Mouse (Mus musculus) CH12.LX (cell line): Measurements from ENCODE around the gene Arhgap1. TPM values are rescaled to one million over a fixed set of nuclear protein-coding genes. Genes with fewer than 3 reads are reported as not detected.

Experiments used
- DNase-seq: peaks from one replicate; pipeline ENCODE4 v3.0.0-alpha.2; 2013; ENCODE audit errors: extremely low read depth
- H3K27ac ChIP-seq: 2 replicates; pipeline ENCODE4 v1.5.1; 2012; ENCODE audit warnings: low read depth, mild to moderate bottlenecking, control low read depth, moderate library complexity; ENCODE audit not compliant: insufficient read depth
- H3K27me3 ChIP-seq: replicated peaks from 2 replicates; pipeline ENCODE3; 2012; ENCODE audit warnings: inconsistent platforms
- H3K36me3 ChIP-seq, 2 experiments: replicated peaks in 1 of 2; 2 replicates each; pipeline versions ENCODE3 to v1.6.1; 2012; ENCODE audit warnings: inconsistent platforms in 1 of 2, low read length in 1 of 2, mild to moderate bottlenecking in 1 of 2, mixed read lengths in 1 of 2, moderate library complexity in 1 of 2; ENCODE audit not compliant: control insufficient read depth in 1 of 2, insufficient read depth in 1 of 2
- H3K4me1 ChIP-seq, 2 experiments: 2 replicates each; pipeline ENCODE4 v1.6.1; 2012; ENCODE audit warnings: inconsistent platforms in 1 of 2, moderate library complexity in 1 of 2; ENCODE audit not compliant: insufficient read depth in 2 of 2, control insufficient read depth in 1 of 2
- H3K4me2 ChIP-seq: 2 replicates; pipeline ENCODE4 v1.6.1; 2012; ENCODE audit warnings: low read depth, mild to moderate bottlenecking, control low read depth; ENCODE audit not compliant: poor library complexity, insufficient read depth, severe bottlenecking
- H3K4me3 ChIP-seq, 3 experiments: fragments of 150-350 bp in 1 of 3; sonication (generic) in 1 of 3; replicated peaks in 1 of 3; 2 replicates each; pipeline versions ENCODE3 to v1.5.1; 2011 to 2012; ENCODE audit warnings: low read depth in 2 of 3, low read length in 2 of 3, mild to moderate bottlenecking in 2 of 3, moderate library complexity in 2 of 3, control low read depth in 1 of 3, improper control_type of control experiment in 1 of 3, inconsistent platforms in 1 of 3, mixed read lengths in 1 of 3; ENCODE audit not compliant: poor library complexity in 1 of 3
- H3K79me2 ChIP-seq: replicated peaks from 2 replicates; pipeline ENCODE4 v1.6.1; 2012; ENCODE audit warnings: mild to moderate bottlenecking, moderate library complexity; ENCODE audit not compliant: control insufficient read depth, poor library complexity, insufficient read depth, severe bottlenecking; ENCODE audit errors: extremely low read depth
- H3K9ac ChIP-seq: 2 replicates; pipeline ENCODE4 v1.6.1; 2012; ENCODE audit warnings: low read depth, mild to moderate bottlenecking, control low read depth, moderate library complexity; ENCODE audit not compliant: insufficient read depth
- H3K9me3 ChIP-seq: replicated peaks from 2 replicates; pipeline ENCODE3; 2012; ENCODE audit warnings: low read length, inconsistent platforms, mixed read lengths
- BHLHE40 ChIP-seq: IDR thresholded peaks from 2 replicates; pipeline ENCODE4 v1.6.1; 2011; ENCODE audit warnings: mild to moderate bottlenecking, low read depth, low read length, improper control_type of control experiment
- CHD2 ChIP-seq: IDR thresholded peaks from 2 replicates; pipeline ENCODE4 v1.6.1; 2011; ENCODE audit warnings: low read length, improper control_type of control experiment
- CTCF ChIP-seq, 2 experiments: IDR thresholded peaks in 1 of 2; conservative IDR thresholded peaks in 1 of 2; 2 replicates each; pipeline ENCODE4 v1.5.1; 2011 to 2012; ENCODE audit warnings: low read depth in 2 of 2, low read length in 2 of 2, improper control_type of control experiment in 1 of 2, inconsistent platforms in 1 of 2, mild to moderate bottlenecking in 1 of 2, moderate library complexity in 1 of 2
- ELF1 ChIP-seq: IDR thresholded peaks from 2 replicates; pipeline ENCODE4 v1.6.1; 2014; ENCODE audit warnings: low read depth, mild to moderate bottlenecking, inconsistent platforms, low read length, improper control_type of control experiment
- EP300 ChIP-seq: IDR thresholded peaks from 2 replicates; pipeline ENCODE4 v1.6.1; 2011; ENCODE audit warnings: low read length, improper control_type of control experiment
- GABPA ChIP-seq: IDR thresholded peaks from 2 replicates; pipeline ENCODE4 v1.6.1; 2012; ENCODE audit warnings: low read depth, low read length, improper control_type of control experiment, inconsistent platforms; ENCODE audit not compliant: insufficient replicate concordance
- HCFC1 ChIP-seq: IDR thresholded peaks from 2 replicates; pipeline ENCODE4 v1.6.1; 2012; ENCODE audit warnings: low read depth, mild to moderate bottlenecking, inconsistent platforms, low read length, improper control_type of control experiment
- JUN ChIP-seq: IDR thresholded peaks from 2 replicates; pipeline ENCODE4 v1.6.1; 2011; ENCODE audit warnings: low read depth, mild to moderate bottlenecking, low read length, improper control_type of control experiment, moderate library complexity; ENCODE audit not compliant: insufficient read depth
- MAZ ChIP-seq: IDR thresholded peaks from 2 replicates; pipeline ENCODE4 v1.6.1; 2012; ENCODE audit warnings: low read depth, mild to moderate bottlenecking, inconsistent platforms, low read length, improper control_type of control experiment, moderate library complexity
- MXI1 ChIP-seq: IDR thresholded peaks from 2 replicates; pipeline ENCODE4 v1.6.1; 2011; ENCODE audit warnings: mild to moderate bottlenecking, low read depth, low read length, improper control_type of control experiment
- NRF1 ChIP-seq: IDR thresholded peaks from 2 replicates; pipeline ENCODE4 v1.6.1; 2014; ENCODE audit warnings: low read depth, mild to moderate bottlenecking, inconsistent platforms, low read length, improper control_type of control experiment, moderate library complexity
- PAX5 ChIP-seq: IDR thresholded peaks from 2 replicates; pipeline ENCODE4 v1.6.1; 2012; ENCODE audit warnings: low read length, inconsistent platforms, mixed read lengths
- POLR2AphosphoS2 ChIP-seq: IDR thresholded peaks from 2 replicates; pipeline ENCODE4 v1.6.1; 2011; ENCODE audit warnings: low read depth, low read length, improper control_type of control experiment
- SMC3 ChIP-seq: IDR thresholded peaks from 2 replicates; pipeline ENCODE4 v1.6.1; 2011; ENCODE audit warnings: low read depth, low read length, improper control_type of control experiment
- UBTF ChIP-seq: IDR thresholded peaks from 2 replicates; pipeline ENCODE4 v1.6.1; 2012; ENCODE audit warnings: low read depth, mild to moderate bottlenecking, inconsistent platforms, low read length, improper control_type of control experiment, moderate library complexity
- ZMIZ1 ChIP-seq: IDR thresholded peaks from 2 replicates; pipeline ENCODE4 v1.6.1; 2012; ENCODE audit warnings: low read depth, mild to moderate bottlenecking, inconsistent platforms, low read length, improper control_type of control experiment
- ZNF384 ChIP-seq: IDR thresholded peaks from 2 replicates; pipeline ENCODE4 v1.6.1; 2012; ENCODE audit warnings: low read depth, low read length, improper control_type of control experiment, inconsistent platforms
- dilution Hi-C: fragments of 300-500 bp; cut with MboI; formaldehyde crosslinking; loops from 2 replicates; pipeline ENCODE4 v1.14.3; 2020; ENCODE audit warnings: low sequenced_read_pairs; ENCODE audit not compliant: extremely low pct_unique_long_range_greater_than_20kb, extremely low pct_ligation_motif_present
- in situ Hi-C: fragments of 300-500 bp; cut with MboI; formaldehyde crosslinking; loops from 3 replicates; pipeline ENCODE4 v1.14.3; 2019; ENCODE audit warnings: low sequenced_read_pairs, low pct_ligation_motif_present, low pct_unique_long_range_greater_than_20kb, mixed read lengths
- polyA plus RNA-seq: library from polyadenylated mRNA; unstranded; fragments of >175 nt; gene quantifications from 2 replicates; pipeline ENCODE4 v1.2.1, GENCODE M21; 2012; ENCODE audit warnings: low read depth; ENCODE audit not compliant: insufficient read length
- total RNA-seq, 2 experiments: library from RNA; depleted of rRNA; stranded (reverse); fragments of 300-350 nt in 1 of 2; fragments of >200 nt in 1 of 2; gene quantifications; 2 replicates each; pipeline ENCODE4 v1.2.3; 2012 to 2014

Arhgap1 gene
- total and polyA plus RNA-seq, 3 experiments, result 15.6 to 35.4 (median 19.7) TPM

- dilution Hi-C loops, result no loop called here
- Histone ChIP-seq H3K27ac (peak overlapping the region; percentile 90), H3K9me3 (no peaks in the 10 kb centered on the region), H3K79me2 (no peaks in the 10 kb centered on the region), H3K4me2 (peak overlapping the region; percentile 8; the same call in 1 of the 2 replicates), H3K27me3 (no peaks in the 10 kb centered on the region), H3K9ac (no peak overlapping the region), H3K4me3 (peak overlapping the region in 1 of 3 experiments; percentile 57), H3K4me1 (peaks cover 19 to 30% of the 10 kb centered on the region in 2 experiments), H3K36me3 (peaks cover 70 to 90% of the 10 kb centered on the region in 2 experiments)
- DNase-seq, result no peak
- in situ Hi-C loops, result no loop called here
- TF ChIP-seq ZMIZ1, result no peak
- TF ChIP-seq SMC3, result no peak
- no peak for TF ChIP-seq ELF1
- TF ChIP-seq CTCF (conservative IDR thresholded peaks at IDR 0.05 in 1 of 2, IDR thresholded peaks at IDR 0.05 in 1 of 2; ENCODE audit: low read depth in 2 of 2, low read length in 2 of 2), result no peak
- no peak for TF ChIP-seq PAX5
- TF ChIP-seq HCFC1, result no peak
- no peak for TF ChIP-seq MAZ
- no peak for TF ChIP-seq BHLHE40
- no peak for TF ChIP-seq UBTF
- no peak for TF ChIP-seq JUN
- TF ChIP-seq EP300, result no peak
- no peak for TF ChIP-seq POLR2AphosphoS2
- no peak for TF ChIP-seq NRF1
- no peak for TF ChIP-seq GABPA
Observed at GRCm38 (mm10) chr2:91664780-91665179, 15.1 kb downstream of the Arhgap1 start.

DNA sequence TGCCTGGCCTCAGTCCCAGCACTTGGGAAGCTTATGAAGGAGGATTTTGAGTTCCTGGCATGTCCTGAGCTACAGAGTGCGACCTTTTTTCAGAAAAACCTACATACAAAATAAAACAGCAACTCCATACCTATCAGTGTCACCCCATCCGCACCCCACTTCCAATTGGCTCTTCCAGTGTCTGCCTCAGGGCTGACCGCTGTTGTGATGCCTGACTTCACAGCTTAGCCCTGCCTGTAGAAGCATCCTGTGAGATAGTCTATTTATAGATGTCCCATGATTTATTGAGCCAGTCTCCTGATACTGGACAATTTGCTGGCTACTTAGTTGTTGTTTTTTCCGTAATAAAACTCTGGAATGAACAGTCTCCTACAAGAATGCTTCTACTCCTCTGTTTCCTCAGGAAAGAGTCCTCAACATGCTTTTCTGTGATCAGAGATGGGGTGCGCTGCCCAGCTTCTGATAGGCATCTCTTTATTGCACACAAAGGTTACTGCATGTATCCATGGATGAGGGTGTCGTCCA, 16.8 kb downstream of the Arhgap1 start:
- Histone ChIP-seq H3K9me3 (no peaks in the 10 kb centered on the region), H3K4me3 (no peak overlapping the region), H3K27me3 (no peaks in the 10 kb centered on the region), H3K9ac (no peak overlapping the region), H3K27ac (no peak overlapping the region), H3K36me3 (peaks cover 79 to 91% of the 10 kb centered on the region in 2 experiments), H3K4me1 (peaks cover 19 to 30% of the 10 kb centered on the region in 2 experiments), H3K4me2 (no peak overlapping the region), H3K79me2 (no peaks in the 10 kb centered on the region)
- TF ChIP-seq SMC3 (no peak), MXI1 (no peak), POLR2AphosphoS2 (no peak), ZNF384 (no peak), CHD2 (no peak), UBTF (no peak)
- dilution Hi-C loops, result no loop called here
- DNase-seq, result no peak
- in situ Hi-C loops, result no loop called here
